Mouse (Mus musculus) left cerebral cortex, postnatal 4 days (tissue): ENCODE results near the gene Map3k14. TPM values are rescaled to one million over a fixed set of nuclear protein-coding genes. Genes with fewer than 3 reads are reported as not detected.
"Not testable (repeated sequence)": the region's sequence is repeated elsewhere in the genome, so short reads cannot be mapped to it uniquely, and the experiment has no call there.

Experiments used
- DNase-seq: peaks from one replicate; pipeline ENCODE4 v3.0.0-alpha.2; 2022
- intact Hi-C: fragments of 180-260 bp; cut with DNase I; formaldehyde crosslinking; loops from one replicate; pipeline ENCODE4 v1.15.1; 2025
- total RNA-seq, 2 experiments: library from RNA; stranded (reverse); gene quantifications; 2 replicates each; pipeline ENCODE4 v1.2.3; 2021

Map3k14 gene
- total RNA-seq, 2 experiments from 2014 or later, result 3.7 to 4.3 TPM

GRCm38 (mm10) chr11:103249509-103249908, 17.8 kb downstream of the Map3k14 start:
- no peak for DNase-seq
- intact Hi-C loops, result no loop called here

- intact Hi-C loops, result no loop called here
- no peak for DNase-seq
Observed at GRCm38 (mm10) chr11:103248837-103249236, 18.4 kb downstream of the Map3k14 start.

- intact Hi-C loops, result no loop called here
- DNase-seq, result peak; percentile 88
Observed at GRCm38 (mm10) chr11:103247504-103248177, 19.6 kb downstream of the Map3k14 start.

- DNase-seq, result no peak
- intact Hi-C loops, result no loop called here
Observed at GRCm38 (mm10) chr11:103246731-103247290, 20.5 kb downstream of the Map3k14 start.

GRCm38 (mm10) chr11:103246081-103246730, 21.1 kb downstream of the Map3k14 start:
- intact Hi-C loops, result no loop called here
- DNase-seq, result peak; percentile 64

- intact Hi-C loops, result no loop called here
- DNase-seq, result peak; percentile 93
Observed at GRCm38 (mm10) chr11:103244856-103245255, 22.4 kb downstream of the Map3k14 start.

GRCm38 (mm10) chr11:103240740-103241139, 26.5 kb downstream of the Map3k14 start:
- intact Hi-C loops, result no loop called here
- DNase-seq, result no peak

GRCm38 (mm10) chr11:103237757-103238156, 29.5 kb downstream of the Map3k14 start:
- DNase-seq, result no peak
- intact Hi-C loops, result loop anchor here (10.0 kb wide), 1 partner anchor 87 kb away; no protein-coding TSS in a partner anchor

GRCm38 (mm10) chr11:103236903-103237302, 30.4 kb downstream of the Map3k14 start:
- intact Hi-C loops, result loop anchor here (10.0 kb wide), 1 partner anchor 88 kb away; no protein-coding TSS in a partner anchor
- DNase-seq, result no peak

GRCm38 (mm10) chr11:103236431-103236830, 30.8 kb downstream of the Map3k14 start:
- DNase-seq, result no peak
- intact Hi-C loops, result loop anchor here (10.0 kb wide), 1 partner anchor 88 kb away; no protein-coding TSS in a partner anchor

GRCm38 (mm10) chr11:103235702-103236101, 31.6 kb downstream of the Map3k14 start:
- peak; percentile 43 for DNase-seq
- intact Hi-C loops, result loop anchor here (10.0 kb wide), 1 partner anchor 89 kb away; no protein-coding TSS in a partner anchor

- intact Hi-C loops, result loop anchor here (10.0 kb wide), 1 partner anchor 90 kb away; no protein-coding TSS in a partner anchor
- DNase-seq, result peak; percentile 47
Observed at GRCm38 (mm10) chr11:103234447-103234846, 32.8 kb downstream of the Map3k14 start.

- intact Hi-C loops, result loop anchor here (10.0 kb wide), 1 partner anchor 92 kb away; no protein-coding TSS in a partner anchor
- DNase-seq, result peak; percentile 91
Observed at GRCm38 (mm10) chr11:103232966-103233365, 34.3 kb downstream of the Map3k14 start.

- intact Hi-C loops, result loop anchor here (10.0 kb wide), 1 partner anchor 93 kb away; no protein-coding TSS in a partner anchor
- no peak for DNase-seq
Observed at GRCm38 (mm10) chr11:103231367-103231766, 35.9 kb downstream of the Map3k14 start.

GRCm38 (mm10) chr11:103230626-103231025, 36.6 kb downstream of the Map3k14 start:
- DNase-seq, result no peak
- intact Hi-C loops, result loop anchor here (10.0 kb wide), 1 partner anchor 94 kb away; no protein-coding TSS in a partner anchor

GRCm38 (mm10) chr11:103229608-103230007, 37.7 kb downstream of the Map3k14 start:
- no peak for DNase-seq
- intact Hi-C loops, result loop anchor here (10.0 kb wide), 1 partner anchor 95 kb away; no protein-coding TSS in a partner anchor

- DNase-seq, result no peak
- intact Hi-C loops, result no loop called here
Observed at GRCm38 (mm10) chr11:103223951-103224456, 43.3 kb downstream of the Map3k14 start.

GRCm38 (mm10) chr11:103223444-103223843, 43.8 kb downstream of the Map3k14 start:
- DNase-seq, result no peak

GRCm38 (mm10) chr11:103222718-103223117, 44.6 kb downstream of the Map3k14 start:
- intact Hi-C loops, DNase-seq: not testable (repeated sequence)

More at GRCm38 (mm10) chr11:103223444-103223843, 43.8 kb downstream of the Map3k14 start:
- intact Hi-C loops, result no loop called here

- intact Hi-C loops, result no loop called here
Observed at GRCm38 (mm10) chr11:103221437-103221836, 45.8 kb downstream of the Map3k14 start.

GRCm38 (mm10) chr11:103219995-103220394, 47.3 kb downstream of the Map3k14 start:
- DNase-seq, result no peak
- intact Hi-C loops, result no loop called here

More at GRCm38 (mm10) chr11:103221437-103221836, 45.8 kb downstream of the Map3k14 start:
- DNase-seq, result no peak
